Mouse (Mus musculus) left cerebral cortex, adult 18-20 months (tissue): ENCODE data around the gene Rdh16f1. TPM values are rescaled to one million over a fixed set of nuclear protein-coding genes. Genes with fewer than 3 reads are reported as not detected.
A peak's percentile ranks its signal among the peaks of the same experiment; 100 is the strongest.

ENCODE experiments used
- DNase-seq, 2 experiments: peaks; one replicate each; pipeline ENCODE4 v3.0.0; 2021 to 2022; ENCODE audit warnings: low spot score in 2 of 2, mixed read lengths in 1 of 2
- long read RNA-seq, 2 experiments: library from polyadenylated mRNA; stranded (forward); transcript quantifications; one replicate each; pipeline ENCODE4 v2.0.0; 2021
- total RNA-seq, 2 experiments: library from RNA; stranded (reverse); gene quantifications; 2 replicates each; pipeline ENCODE4 v1.2.3; 2021

Gene Rdh16f1
- total RNA-seq, result not detected
- long read RNA-seq, experiment 1, partial matches to known transcripts, result 0 of 1 reads
- long read RNA-seq, experiment 1, other reads (novel, unspliced or antisense), result 1 of 1 reads
- long read RNA-seq, experiment 2, result 0 reads

DNA sequence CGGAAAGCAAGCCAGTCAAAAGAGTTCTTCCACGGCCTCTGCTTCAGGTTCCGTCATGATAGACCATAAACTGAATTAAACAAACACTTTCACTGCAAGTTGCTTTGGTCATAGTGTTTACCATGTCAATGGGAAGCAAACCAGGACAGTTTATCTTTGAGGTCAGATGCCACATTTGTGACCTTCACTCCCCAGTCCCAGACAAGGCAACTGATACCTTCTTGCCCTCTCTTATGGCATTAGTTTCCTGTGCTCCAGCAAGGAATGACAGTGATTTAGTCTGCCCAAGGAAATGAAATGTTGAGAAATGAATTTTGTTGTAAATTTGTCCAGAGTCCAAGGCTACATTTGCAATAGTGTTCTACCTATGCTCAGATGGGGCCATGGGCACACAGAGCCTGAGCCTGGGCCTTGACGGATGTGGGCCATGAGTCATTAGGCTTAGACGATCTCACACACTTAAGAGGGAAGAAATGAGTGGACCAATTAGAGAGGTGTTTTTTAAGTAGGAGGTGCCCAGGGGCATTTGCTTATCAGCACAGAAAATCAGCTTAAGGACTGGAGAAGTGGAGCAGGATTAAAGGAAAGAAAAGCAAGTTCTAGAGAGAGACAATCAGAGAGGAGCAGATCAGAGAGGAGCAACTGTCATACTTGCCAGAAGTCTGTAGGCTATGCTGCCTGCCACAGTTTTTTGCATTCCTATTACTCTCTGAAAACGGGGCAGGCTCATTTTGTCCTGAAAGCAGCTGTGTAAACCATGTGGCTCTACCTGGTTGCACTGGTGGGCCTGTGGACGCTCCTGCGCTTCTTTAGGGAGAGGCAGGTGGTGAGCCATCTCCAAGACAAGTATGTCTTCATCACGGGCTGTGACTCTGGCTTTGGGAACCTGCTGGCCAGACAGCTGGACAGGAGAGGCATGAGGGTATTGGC is at the start of gene Rdh16f1, which contains the start of gene Rdh1:
Rdh16f1 (plus strand) TSS at position 607 of the 930 bp plus-strand sequence.
Rdh1 (plus strand) TSS at position 541 of the 930 bp plus-strand sequence.
- DNase-seq, result no peak

DNA sequence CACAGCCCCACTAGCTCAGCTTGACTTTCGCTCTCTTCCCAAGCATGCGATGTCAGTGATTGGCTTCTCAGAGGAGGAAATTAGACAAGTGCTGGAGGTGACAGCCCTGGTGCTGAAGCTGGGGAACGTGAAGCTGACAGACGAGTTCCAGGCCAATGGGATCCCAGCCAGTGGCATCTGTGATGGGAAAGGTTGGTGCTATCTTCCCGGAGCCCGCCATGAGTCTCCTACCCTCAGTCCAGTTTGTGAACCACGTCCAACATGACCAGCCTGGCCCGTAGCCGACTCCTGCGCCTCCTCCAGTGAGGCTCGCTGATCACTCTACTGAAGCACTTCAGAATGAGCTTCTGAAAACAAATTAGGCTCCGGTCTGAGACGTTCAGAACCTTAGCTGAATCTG is 49.3 kb upstream of the Rdh16f1 start:
- DNase-seq, result no peak

- DNase-seq, result no peak
These were observed 46.9 kb upstream of the Rdh16f1 start for GRCm38 (mm10) chr10:127712736-127713135.

GRCm38 (mm10) chr10:127721671-127722418 is 37.7 kb upstream of the Rdh16f1 start:
- peak; percentile 16 to 31 for DNase-seq

DNA sequence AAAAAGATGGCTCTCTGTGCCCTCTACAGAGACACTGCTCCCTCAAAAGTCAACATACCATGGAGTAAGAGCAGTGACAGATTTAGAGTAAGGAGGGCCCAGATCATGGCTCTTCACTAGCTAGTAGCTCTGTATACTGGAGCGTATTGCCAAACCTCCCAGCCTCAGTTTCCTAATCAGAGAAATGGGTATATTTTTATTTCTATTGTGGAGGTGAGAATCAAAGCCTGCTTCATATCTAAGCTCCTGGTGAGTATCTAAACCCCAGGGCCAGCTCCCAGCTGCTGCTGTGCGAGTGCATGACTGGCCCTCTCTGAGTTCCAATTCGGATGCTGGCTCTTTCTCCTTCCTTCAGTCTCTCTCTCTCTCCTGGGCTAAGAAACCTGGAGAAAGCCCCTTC is 35.4 kb upstream of the Rdh16f1 start, which contains the start of gene Tac2:
Tac2 (plus strand) TSS at position 301 of the 400 bp plus-strand sequence.
- no peak for DNase-seq

DNA sequence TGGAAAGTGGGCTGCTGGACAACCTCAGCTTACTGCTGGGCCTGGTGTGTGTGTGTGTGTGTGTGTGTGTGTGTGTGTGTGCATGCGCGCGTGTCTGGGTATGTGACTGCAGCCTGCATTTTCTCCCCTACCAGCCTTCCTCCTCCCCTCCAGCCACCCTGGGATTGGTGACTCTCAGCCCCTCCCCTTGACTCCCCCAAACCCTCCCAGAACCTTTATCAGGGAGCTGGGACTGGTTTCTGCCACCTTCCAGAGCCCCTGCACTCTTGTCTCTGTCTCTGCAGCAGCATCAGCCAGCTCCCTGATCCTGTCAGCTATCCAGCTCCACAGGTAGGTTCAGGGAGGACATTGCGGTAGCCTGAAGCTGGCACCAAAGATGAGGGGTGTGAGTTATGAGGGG is 34.5 kb upstream of the Rdh16f1 start:
- DNase-seq, result no peak

GRCm38 (mm10) chr10:127728437-127728836 is 31.1 kb upstream of the Rdh16f1 start:
- DNase-seq, result no peak

GRCm38 (mm10) chr10:127730285-127730932 is 29.2 kb upstream of the Rdh16f1 start:
- peak in 1 of 2 experiments; percentile 42 for DNase-seq

DNA sequence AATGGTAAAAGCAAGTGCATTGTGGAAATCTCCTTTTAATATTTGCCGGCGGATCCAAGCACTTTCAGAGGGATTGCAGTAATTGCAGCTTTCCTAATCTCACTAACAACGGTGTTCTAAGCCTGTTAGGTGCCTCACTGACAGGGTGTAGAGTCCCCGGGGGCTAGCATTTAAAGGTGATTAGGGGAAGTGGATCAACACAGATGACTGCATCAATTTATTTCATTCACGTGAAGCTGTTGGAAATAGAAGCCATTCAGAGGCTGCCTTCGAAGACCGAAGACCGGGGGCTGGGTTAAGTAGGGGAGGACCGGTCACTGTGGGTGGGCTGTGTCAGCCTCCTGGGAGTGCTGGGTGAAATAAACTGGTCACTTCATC is 28.7 kb upstream of the Rdh16f1 start:
- DNase-seq, result no peak

- no peak for DNase-seq
These were observed 28.2 kb upstream of the Rdh16f1 start for GRCm38 (mm10) chr10:127731397-127731796.

DNA sequence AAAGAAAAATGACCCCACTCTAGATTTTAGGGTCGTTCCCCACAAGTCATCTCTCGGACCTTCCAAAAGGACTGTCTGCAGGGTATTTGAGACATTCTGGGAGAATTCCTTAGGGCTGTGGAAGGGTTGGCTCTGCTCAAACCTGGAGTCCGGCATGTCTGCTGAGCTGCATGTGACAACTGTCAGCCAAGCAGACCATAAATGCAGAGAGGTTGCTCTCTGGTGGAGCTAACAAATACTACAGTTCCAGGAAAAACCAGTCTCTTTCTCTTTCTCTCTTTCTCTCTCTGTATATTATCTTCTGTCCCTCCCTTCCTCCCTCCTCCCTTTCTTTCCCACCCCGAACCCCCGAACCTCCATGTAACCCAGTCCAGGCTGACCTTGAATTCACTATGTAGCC is 25.2 kb upstream of the Rdh16f1 start:
- no peak for DNase-seq

- no peak for DNase-seq
These were observed 23.3 kb upstream of the Rdh16f1 start for GRCm38 (mm10) chr10:127736266-127736665.

DNA sequence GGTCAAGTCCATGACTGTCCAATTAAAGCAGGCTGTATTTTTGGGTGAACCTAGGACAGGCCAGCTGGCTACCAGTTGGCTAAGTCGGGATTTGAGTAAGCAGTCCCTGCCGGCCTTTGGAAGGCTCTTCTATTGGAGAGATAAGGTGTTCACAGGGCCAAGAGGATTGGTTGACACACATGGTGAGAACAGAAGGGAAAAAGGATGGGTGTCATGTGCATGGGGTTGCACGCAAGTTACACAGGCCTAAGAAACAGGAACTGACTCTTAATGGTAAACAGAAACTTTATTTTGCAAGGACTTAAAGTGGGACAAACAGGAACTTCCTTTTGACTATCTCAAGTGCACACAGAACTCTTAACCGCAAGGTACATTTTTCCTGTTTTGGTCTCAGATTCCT is 22.7 kb upstream of the Rdh16f1 start:
- no peak for DNase-seq

GRCm38 (mm10) chr10:127737552-127737951 is 22.0 kb upstream of the Rdh16f1 start:
- no peak for DNase-seq

- no peak for DNase-seq
These were observed 21.3 kb upstream of the Rdh16f1 start for GRCm38 (mm10) chr10:127738151-127738882.

- DNase-seq, result peak; percentile 70 to 77
These were observed 20.4 kb upstream of the Rdh16f1 start, which contains the start of gene Zbtb39 for GRCm38 (mm10) chr10:127739083-127739660. Gene Zbtb39 (plus strand): TSS chr10:127739538.

GRCm38 (mm10) chr10:127739661-127740161 is 19.9 kb upstream of the Rdh16f1 start:
- DNase-seq, result no peak

GRCm38 (mm10) chr10:127744661-127745060 is 14.9 kb upstream of the Rdh16f1 start:
- DNase-seq, result no peak

GRCm38 (mm10) chr10:127745886-127746285 is 13.7 kb upstream of the Rdh16f1 start:
- DNase-seq, result no peak

DNA sequence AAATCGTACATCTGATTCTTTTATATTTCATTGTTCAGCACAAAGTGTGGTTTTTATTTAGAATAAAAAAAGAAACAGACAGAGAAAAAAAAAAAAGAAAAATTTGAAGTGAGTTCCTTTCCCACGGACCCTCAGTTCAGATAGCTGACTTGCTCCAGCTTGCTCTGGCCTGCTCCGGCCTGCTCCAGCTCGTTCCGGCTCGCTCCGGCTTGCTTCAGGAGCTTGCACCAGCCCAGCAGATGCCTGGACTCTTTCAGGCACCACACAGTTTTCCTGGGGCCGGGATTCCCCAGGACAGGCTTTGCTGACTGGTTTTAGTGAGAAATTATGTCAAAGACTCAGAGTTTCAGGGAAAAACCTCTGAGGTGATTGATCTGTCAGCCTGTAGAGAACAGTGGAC is 12.3 kb upstream of the Rdh16f1 start:
- DNase-seq, result no peak
